Mouse (Mus musculus) heart, postnatal 25 days (tissue): ENCODE data around the gene Jpt1. TPM values are rescaled to one million over a fixed set of nuclear protein-coding genes. Genes with fewer than 3 reads are reported as not detected.
A peak's percentile ranks its signal among the peaks of the same experiment; 100 is the strongest.
"Not testable (repeated sequence)": the region's sequence is repeated elsewhere in the genome, so short reads cannot be mapped to it uniquely, and the experiment has no call there.

ENCODE experiments used
- DNase-seq: peaks from one replicate; pipeline ENCODE4 v3.0.0; 2022; ENCODE audit warnings: low spot score
- intact Hi-C: fragments of 180-260 bp; cut with DNase I; formaldehyde crosslinking; loops from one replicate; pipeline ENCODE4 v1.15.1; 2025
- total RNA-seq, 2 experiments: library from RNA; stranded (reverse); gene quantifications; 2 replicates each; pipeline ENCODE4 v1.2.3; 2021

The Jpt1 gene
- total RNA-seq, 2 experiments from 2014 or later = 121 to 135 TPM

DNA sequence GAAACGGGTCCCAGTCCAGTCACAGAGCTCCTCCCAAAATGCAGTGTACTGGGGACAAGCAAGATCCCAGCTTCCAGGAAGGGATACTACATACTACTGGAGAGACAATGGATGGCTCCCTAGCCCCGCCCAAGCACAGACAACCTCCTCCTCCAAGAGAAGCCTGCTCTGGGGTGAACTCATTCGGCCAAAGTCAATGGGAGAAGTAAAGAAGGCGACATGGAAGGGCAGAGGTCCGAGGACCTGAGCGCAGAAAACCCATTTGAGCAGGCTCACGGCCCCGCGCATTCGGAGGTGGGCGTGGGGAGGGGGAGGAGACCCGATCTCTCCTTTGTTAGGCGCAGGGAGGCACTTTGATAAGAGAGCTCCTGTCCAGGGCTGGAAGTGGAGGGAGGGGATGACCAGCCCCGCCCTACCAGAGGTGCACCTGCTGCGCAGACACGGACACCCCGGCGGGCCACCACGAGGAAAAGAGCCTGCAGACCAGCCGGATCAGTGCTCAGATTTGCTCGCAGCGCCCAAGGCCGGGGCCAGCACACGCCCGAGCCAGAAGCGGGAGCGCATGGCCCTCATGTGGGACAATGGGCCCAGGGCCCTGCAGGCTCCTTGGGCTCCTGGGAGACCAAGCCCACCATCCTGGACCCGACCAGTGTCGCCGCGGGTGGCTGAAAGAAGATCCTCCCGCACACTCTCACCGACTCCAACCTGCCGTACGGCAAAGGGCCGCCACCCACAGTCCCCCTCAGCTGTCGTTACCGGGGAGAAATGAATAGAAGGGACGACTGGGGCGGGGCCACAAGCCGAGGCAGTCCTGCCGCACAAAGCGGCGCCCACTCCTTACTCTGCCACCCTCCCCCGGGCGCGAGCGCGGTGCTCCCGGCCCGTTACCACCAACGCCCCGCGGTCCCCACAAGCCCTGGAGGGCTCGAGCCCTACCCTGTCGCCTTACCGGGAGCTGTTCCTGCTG is 633 bp downstream of the Jpt1 start:
- intact Hi-C loops = loop anchor here (2.0 kb wide), 2 partner anchors 21 to 23 kb away; partner anchors contain the start of gene Nt5c
- DNase-seq = peak; percentile 23

DNA sequence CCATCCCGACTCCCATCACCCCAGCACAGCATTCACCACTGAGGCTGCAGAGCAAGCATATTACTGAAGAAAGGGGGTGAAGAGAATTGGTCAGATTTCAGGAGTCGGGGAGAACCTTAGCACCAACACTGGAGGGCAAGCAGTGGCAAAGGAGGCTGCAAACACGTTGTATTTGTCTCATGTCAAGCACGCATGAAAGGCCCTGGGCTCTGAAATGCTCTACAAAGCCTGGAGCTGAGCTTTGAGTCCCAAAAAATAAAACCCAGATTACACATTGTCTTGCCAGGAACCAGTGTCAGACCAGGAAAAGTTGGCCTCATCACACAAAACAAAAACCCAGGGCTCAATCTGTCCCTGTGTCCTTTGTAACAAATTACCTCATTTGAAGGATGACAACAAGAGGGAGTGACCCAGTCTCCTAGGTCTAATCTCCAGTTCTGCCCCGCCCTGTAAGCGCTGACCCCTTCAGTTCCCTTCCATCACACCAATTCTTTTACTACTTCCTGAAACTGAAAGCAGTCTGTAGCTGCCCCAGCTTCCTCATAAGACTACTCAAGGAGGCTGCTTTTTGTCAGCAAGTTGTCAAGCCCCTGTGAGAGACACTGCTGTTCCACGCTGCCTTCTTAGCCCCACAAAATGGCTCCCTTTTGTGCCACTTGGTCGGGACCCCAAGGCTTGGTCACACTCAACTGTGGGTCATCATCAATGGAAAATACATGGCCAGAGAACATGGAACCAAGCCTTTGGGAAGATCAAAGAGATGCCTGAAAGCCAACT is 1.6 kb downstream of the Jpt1 start:
- intact Hi-C loops = loop anchor here (2.0 kb wide), 1 partner anchor 22 kb away; the partner anchor contains the start of gene Nt5c

DNA sequence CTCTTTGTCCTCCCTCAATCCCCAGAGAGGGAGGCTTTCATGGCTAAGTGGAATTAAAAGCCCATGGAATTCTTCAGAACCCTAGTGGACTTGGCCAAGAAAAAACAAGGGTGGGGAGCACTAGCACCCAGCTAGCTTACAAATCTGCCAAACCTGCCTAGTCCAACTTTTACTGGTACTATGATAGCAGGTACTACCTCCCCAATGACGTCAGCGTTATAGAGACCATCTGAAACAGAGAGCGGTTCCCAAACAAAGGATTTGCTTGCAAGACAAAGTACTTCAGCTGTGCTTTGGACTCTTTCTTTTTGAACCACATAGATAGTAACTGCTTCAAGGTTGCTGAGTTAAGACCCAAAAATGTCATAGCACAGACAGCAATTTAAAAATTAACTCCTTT is 2.2 kb downstream of the Jpt1 start:
- intact Hi-C loops = loop anchor here (2.0 kb wide), 1 partner anchor 21 kb away; the partner anchor contains the start of gene Nt5c

More for the DNA sequence above, 1.6 kb downstream of the Jpt1 start:
- DNase-seq = peak; percentile 28

GRCm38 (mm10) chr11:115511121-115511520 is 3.1 kb downstream of the Jpt1 start:
- intact Hi-C loops = no loop called here
- DNase-seq = no peak

More for the DNA sequence above, 2.2 kb downstream of the Jpt1 start:
- no peak for DNase-seq

DNA sequence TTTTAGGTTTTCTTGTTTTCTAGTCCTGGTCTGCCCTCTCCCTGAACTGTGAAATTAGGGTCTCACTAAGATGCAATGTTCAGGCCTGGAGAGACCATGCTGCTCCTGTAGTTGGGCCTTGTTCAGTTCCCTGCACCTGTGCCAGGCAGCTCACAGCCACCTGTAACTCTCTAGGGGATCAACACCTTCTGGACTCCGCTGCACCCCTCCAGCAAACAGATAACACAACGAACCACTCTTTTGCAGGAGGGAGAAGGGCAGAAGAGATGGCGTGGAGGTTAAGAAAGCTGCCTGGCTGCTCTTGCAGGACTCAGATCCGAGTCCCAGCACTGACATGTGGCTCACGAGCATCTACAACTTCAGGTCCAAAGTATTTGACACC is 3.7 kb downstream of the Jpt1 start:
- intact Hi-C loops = no loop called here
- no peak for DNase-seq

DNA sequence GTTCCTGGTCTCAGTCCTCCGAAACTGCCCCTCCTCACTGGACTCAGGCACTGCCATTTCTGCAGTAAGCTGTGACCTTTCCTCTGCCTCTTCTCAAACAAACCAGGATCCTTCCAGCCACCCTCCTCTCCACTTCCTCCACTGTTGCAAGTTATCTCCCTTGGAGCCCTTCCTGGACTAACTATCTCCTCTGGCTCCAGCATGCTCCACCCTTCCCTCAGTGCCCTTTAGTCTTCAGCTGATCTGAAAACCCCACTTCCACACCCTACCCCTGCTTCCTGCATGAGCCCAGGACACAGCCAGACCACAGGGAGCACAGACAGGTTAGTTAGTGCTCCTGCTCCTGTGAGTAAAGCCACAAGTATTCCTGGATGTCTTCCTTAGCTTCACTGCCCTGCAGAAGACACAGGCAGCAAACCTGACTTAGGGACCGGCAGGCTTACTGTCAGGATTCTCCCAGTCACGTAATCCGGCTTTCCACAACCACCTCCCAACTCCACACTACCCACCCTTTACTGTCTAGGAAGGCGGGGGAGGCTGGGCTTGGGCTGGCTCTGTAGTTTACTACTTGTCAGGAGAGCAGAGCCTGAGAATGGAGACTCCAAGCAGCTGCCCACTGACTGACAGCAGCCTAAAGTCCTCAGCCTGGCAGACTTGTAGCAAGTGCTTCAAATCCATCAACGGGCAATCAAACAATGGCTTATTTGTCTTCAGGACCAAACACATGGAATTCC is 4.2 kb downstream of the Jpt1 start:
- DNase-seq = no peak
- intact Hi-C loops = no loop called here

DNA sequence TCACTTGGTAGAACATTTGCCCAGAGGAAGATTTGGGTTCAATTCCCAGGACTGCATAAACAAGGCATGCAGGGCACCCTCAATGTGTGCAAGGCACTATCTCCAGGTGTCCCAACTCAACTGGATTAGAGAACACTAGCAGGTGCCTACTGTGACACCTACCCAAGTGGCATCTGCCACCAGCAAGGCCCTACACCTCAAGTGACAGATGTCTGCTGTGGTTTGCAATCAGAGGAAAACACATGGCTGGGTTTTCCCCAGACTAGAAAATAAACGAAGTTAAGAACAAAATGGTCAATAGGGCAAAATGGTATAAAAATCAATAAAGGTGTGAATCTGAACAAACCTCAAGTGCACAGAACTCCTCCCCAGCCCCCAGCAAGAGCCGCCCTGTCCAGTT is 6.1 kb downstream of the Jpt1 start:
- DNase-seq = no peak
- intact Hi-C loops = no loop called here

GRCm38 (mm10) chr11:115506586-115506985 is 7.6 kb downstream of the Jpt1 start:
- DNase-seq = no peak
- intact Hi-C loops = no loop called here

DNA sequence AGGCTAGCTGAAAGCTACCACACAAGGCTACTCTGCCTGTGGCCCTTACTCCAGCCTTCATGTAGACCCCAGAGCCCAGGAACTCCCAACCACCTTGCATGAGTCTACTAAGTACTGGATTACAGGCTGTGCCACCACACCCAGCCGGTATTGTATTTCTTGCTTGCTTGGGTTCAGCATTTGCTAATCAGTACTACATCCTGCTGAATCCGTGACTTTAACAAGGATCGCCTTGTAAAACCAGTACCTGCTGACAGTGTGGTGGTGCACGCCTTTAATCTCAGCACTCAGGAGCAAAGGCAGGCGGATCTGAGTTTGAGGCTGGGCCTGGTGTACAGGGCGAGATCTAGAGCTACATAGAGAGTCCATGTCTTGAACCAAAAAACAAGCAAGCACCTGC is 11.6 kb downstream of the Jpt1 start:
- no peak for DNase-seq
- intact Hi-C loops = no loop called here

DNA sequence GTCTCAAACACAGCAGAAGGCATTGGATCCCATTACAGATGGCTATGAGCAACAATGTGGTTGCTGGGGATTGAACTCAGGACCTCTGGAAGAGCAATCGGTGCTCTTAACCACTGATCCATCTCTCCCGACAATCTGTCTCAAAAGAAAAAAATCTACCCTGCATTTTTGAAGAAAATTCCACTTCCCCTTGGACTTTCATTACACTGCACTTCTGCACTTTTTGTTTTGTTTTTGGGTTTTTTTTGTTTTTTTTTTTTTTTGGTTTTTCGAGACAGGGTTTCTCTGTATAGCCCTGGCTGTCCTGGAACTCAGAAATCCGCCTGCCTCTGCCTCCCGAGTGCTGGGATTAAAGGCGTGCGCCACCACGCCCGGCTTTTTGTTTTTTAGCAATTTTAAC is 17.6 kb downstream of the Jpt1 start:
- DNase-seq, intact Hi-C loops: not testable (repeated sequence)

GRCm38 (mm10) chr11:115492387-115492786 is 21.8 kb downstream of the Jpt1 start:
- intact Hi-C loops = no loop called here
- no peak for DNase-seq

DNA sequence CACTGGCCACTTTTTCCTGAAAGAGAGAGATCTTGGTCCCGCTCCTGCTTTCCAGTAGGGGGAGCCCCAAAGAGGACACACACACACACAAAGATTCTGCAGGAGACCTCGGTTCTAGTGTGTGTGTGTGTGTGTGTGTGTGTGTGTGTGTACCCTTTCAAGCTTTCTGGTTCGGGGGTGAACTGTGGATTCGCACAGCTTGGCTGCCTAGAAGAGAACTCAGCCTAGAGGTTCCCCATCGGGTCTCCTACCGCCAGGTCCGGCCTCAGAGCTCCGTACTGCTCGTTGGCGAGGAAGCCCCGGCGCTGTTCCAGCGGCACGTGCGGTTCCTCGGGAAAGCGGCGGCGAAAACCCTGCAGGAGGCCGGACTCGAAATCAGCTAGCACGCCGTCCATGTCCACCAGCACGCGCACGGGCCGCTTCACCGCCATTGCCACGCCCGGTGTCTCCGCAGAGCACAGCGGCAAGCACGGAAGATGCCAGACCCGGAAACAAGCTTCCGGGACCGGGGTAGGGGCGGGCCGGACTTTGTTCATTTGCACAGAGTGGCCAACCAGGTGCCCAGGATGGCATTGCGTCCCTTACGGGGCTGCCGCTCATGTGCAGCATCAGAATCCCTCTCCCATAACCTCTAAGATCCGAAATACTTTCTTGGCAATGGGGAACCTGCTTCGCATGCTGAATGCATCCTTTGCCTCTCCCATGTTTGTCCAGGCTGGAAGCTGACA is 22.7 kb downstream of the Jpt1 start, which contains the start of gene Nt5c:
Gene Nt5c (minus strand): TSS at position 507 of the 728 bp plus-strand sequence.
- peak; percentile 68 for DNase-seq
- intact Hi-C loops = loop anchor here (2.0 kb wide), 2 partner anchors 21 to 43 kb away; no protein-coding TSS in a partner anchor

GRCm38 (mm10) chr11:115490441-115491355 is 23.5 kb downstream of the Jpt1 start:
- intact Hi-C loops = loop anchor here (2.0 kb wide), 2 partner anchors 22 to 44 kb away; no protein-coding TSS in a partner anchor
- no peak for DNase-seq

- DNase-seq = no peak
- intact Hi-C loops = no loop called here
These were observed 25.6 kb downstream of the Jpt1 start for GRCm38 (mm10) chr11:115488551-115489104.

DNA sequence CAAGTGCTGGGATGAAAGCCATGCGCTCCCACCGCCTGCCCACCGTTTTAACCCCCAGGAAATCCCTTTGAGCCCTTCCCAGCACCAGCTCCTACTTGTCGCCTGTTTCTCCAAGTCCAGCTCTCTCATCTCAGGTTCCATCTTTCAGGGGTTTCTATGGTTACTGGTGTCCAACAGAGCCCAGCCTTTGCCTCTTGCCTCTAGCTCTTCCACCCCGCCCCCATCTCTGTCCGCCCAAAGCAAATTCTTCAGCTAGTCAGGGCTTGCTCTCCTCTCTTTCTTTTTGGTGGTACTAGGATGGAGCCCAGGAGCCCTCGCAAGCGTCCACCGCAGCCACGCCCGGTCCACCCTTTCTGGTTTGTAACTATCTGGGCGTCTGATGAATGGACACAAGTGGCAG is 29.0 kb downstream of the Jpt1 start:
- intact Hi-C loops = no loop called here
- no peak for DNase-seq

DNA sequence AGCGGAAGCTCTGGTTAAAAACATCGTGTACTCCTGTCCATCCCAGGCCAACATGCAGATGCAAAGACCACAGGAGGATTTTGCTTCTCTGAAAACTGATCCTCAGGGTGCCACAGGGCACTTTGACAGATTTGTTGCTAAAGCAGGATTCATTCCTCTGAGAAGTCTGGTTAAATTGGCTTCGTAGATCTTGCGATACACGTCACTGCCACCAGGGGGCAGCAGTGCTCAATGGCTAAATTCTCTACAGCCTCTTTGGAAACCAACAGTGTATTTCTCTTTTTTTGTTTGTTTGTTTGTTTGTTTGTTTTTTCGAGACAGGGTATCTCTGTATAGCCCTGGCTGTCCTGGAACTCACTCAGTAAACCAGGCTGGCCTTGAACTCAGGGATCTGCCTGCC is 30.5 kb downstream of the Jpt1 start:
- intact Hi-C loops = loop anchor here (5.0 kb wide), 3 partner anchors 79 to 229 kb away; partner anchors contain the start of genes Mif4gd and Nup85
- peak; percentile 24 for DNase-seq

DNA sequence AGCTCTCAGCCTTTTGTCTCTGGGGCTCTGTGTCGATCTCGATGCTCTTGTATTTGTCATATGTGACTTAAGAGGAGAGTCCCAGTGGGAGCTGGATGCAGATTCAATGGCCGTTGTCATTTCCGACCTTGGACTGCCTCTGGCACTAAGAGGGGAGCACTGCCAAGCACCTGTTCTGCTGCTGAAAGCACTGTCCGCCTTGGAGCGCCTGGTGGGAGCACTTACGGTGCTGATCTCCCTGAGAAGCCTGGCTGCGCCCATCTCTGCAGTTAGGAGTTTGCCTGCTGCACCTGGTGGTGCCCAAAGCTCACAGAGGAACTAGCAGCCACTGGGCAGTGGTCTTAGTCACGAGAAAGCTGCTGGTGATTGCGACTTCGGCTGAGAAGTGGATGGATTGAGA is 30.9 kb downstream of the Jpt1 start:
- intact Hi-C loops = loop anchor here (5.0 kb wide), 3 partner anchors 79 to 229 kb away; partner anchors contain the start of genes Mif4gd and Nup85
- DNase-seq = no peak
